Mouse (Mus musculus) lung, postnatal 0 days (tissue): ENCODE data around the gene Gpatch1. TPM values are rescaled to one million over a fixed set of nuclear protein-coding genes. Genes with fewer than 3 reads are reported as not detected.
A peak's percentile ranks its signal among the peaks of the same experiment; 100 is the strongest.

Experiments used
- ATAC-seq: fragments of 200-750 bp; cut with Nextera tagmentation; 2 replicates; pipeline ENCODE4 v1.8.0; 2017; ENCODE audit warnings: moderate library complexity
- DNase-seq: peaks from one replicate; pipeline ENCODE4 v3.0.0-alpha.2; 2016; ENCODE audit warnings: low spot score
- H3K27ac ChIP-seq: fragments of 300-500 bp; sonication (generic); 2 replicates; pipeline ENCODE4 v1.5.1; 2014; ENCODE audit warnings: antibody characterized with exemption, mild to moderate bottlenecking, low read length, mixed read lengths
- H3K27me3 ChIP-seq: fragments of 300-500 bp; sonication (generic); replicated peaks from 2 replicates; pipeline ENCODE4 v1.6.1; 2014; ENCODE audit warnings: low read length, mixed read lengths; ENCODE audit not compliant: insufficient read depth
- H3K36me3 ChIP-seq: fragments of 300-500 bp; sonication (generic); 2 replicates; pipeline ENCODE4 v1.6.1; 2014; ENCODE audit warnings: low read length, mixed read lengths; ENCODE audit not compliant: insufficient read depth
- H3K4me1 ChIP-seq: fragments of 300-500 bp; sonication (generic); 2 replicates; pipeline ENCODE4 v1.6.1; 2014; ENCODE audit warnings: antibody characterized with exemption, low read depth, low read length, mixed read lengths; ENCODE audit not compliant: insufficient read depth
- H3K4me2 ChIP-seq: fragments of 300-500 bp; sonication (generic); replicated peaks from 2 replicates; pipeline ENCODE4 v1.6.1; 2014; ENCODE audit warnings: low read depth, mild to moderate bottlenecking, low read length, moderate library complexity, mixed read lengths
- H3K4me3 ChIP-seq: fragments of 300-500 bp; sonication (generic); 2 replicates; pipeline ENCODE4 v1.5.1; 2014; ENCODE audit warnings: low read depth, low read length
- H3K9ac ChIP-seq: fragments of 300-500 bp; sonication (generic); replicated peaks from 2 replicates; pipeline ENCODE4 v1.6.1; 2014; ENCODE audit warnings: low read depth, mild to moderate bottlenecking
- H3K9me3 ChIP-seq: fragments of 300-500 bp; sonication (generic); 2 replicates; pipeline ENCODE4 v1.6.1; 2016; ENCODE audit warnings: low read length, mixed read lengths
- CTCF ChIP-seq: IDR thresholded peaks from 2 replicates; pipeline ENCODE4 v1.5.1; 2016; ENCODE audit warnings: antibody characterized with exemption, mild to moderate bottlenecking
- EP300 ChIP-seq: IDR thresholded peaks from 2 replicates; pipeline ENCODE4 v1.6.1; 2016; ENCODE audit warnings: antibody characterized with exemption, mild to moderate bottlenecking, control low read depth
- WGBS: fragments of 180-500 bp; shearing (Covaris S2); extraction: QIAGEN DNeasy Blood & Tissue Kit; methylation state at CpG from one replicate; pipeline ENCODE4 v1.1.7; 2014; 5-methylcytosine and 5-hydroxymethylcytosine counted together
- polyA plus RNA-seq: library from polyadenylated mRNA; unstranded; fragments of >200 nt; fragmentation: Nextera tagmentation; extraction: Ambion mirVana; gene quantifications from 2 replicates; pipeline ENCODE4 v1.2.1, GENCODE M21; 2015

Gpatch1 gene
- 12.9 and 13.6 TPM in 2 replicates for polyA plus RNA-seq

GRCm38 (mm10) chr7:35317729-35318609, at the start of gene Gpatch1:
Gpatch1 (minus strand) TSS chr7:35318440.
- no peaks in the 10 kb centered on the region for H3K9me3 ChIP-seq
- ATAC-seq (peak; percentile 89), DNase-seq (peak; percentile 90)
- H3K9ac ChIP-seq: peak within 1 kb of the TSS; percentile 79
- no peaks in the 10 kb centered on the region for H3K27me3 ChIP-seq
- peak within 1 kb of the TSS; percentile 76 for H3K4me2 ChIP-seq
- H3K4me3 ChIP-seq: peak within 1 kb of the TSS; percentile 85
- TF ChIP-seq CTCF: no peak; the same call in 1 of the 2 replicates
- TF ChIP-seq EP300: peak; percentile 46; the same call in 1 of the 2 replicates
- peaks cover 8% of the 10 kb centered on the region; the same call in 1 of the 2 replicates for H3K4me1 ChIP-seq
- H3K36me3 ChIP-seq: no peaks in the 10 kb centered on the region
- peak within 1 kb of the TSS; percentile 73 for H3K27ac ChIP-seq
- under 1% methylated on average over 39 of the region's 39 CpGs for WGBS

- peak; percentile 39; the same call in 1 of the 2 replicates for ATAC-seq
- Histone ChIP-seq H3K4me2 (no peak overlapping the region), H3K4me1 (peaks cover 3% of the 10 kb centered on the region; the same call in 1 of the 2 replicates), H3K9me3 (no peaks in the 10 kb centered on the region), H3K27ac (no peak overlapping the region), H3K9ac (no peak overlapping the region), H3K27me3 (no peaks in the 10 kb centered on the region), H3K4me3 (no peak overlapping the region), H3K36me3 (no peaks in the 10 kb centered on the region)
- DNase-seq: no peak
- WGBS: 61% methylated on average over 12 of the region's 12 CpGs
- TF ChIP-seq CTCF: no peak
- TF ChIP-seq EP300: no peak
Observed at GRCm38 (mm10) chr7:35365161-35365910, 47.1 kb upstream of the Gpatch1 start.

DNA sequence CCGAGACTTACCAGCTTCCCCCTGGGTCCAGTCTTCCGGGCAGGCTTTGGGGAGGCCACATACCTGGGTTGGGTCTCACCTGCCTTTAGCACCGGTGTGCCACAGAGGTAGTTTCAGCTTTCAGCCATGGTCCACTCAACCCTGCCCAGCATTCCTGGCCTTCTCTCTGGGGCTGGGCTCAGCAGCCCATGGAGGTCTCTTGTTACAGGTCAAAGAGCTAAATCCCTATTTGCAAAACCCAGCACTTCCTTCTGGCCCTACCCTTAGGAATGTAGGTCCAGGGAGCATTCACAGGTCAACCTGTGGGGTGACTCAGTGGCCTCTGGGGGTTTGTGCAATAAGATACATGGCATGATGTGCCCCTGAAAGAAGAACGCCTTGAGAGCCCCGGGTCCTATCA, 44.6 kb upstream of the Gpatch1 start:
- no peak overlapping the region for H3K9ac ChIP-seq
- no peak overlapping the region for H3K4me3 ChIP-seq
- peaks cover 3% of the 10 kb centered on the region; the same call in 1 of the 2 replicates for H3K4me1 ChIP-seq
- no peaks in the 10 kb centered on the region for H3K36me3 ChIP-seq
- WGBS: 48% methylated on average over 5 of the region's 5 CpGs
- no peaks in the 10 kb centered on the region for H3K9me3 ChIP-seq
- TF ChIP-seq CTCF (no peak), EP300 (no peak)
- DNase-seq (no peak), ATAC-seq (peak; percentile 69)
- no peaks in the 10 kb centered on the region for H3K27me3 ChIP-seq
- H3K27ac ChIP-seq: no peak overlapping the region
- no peak overlapping the region for H3K4me2 ChIP-seq

DNA sequence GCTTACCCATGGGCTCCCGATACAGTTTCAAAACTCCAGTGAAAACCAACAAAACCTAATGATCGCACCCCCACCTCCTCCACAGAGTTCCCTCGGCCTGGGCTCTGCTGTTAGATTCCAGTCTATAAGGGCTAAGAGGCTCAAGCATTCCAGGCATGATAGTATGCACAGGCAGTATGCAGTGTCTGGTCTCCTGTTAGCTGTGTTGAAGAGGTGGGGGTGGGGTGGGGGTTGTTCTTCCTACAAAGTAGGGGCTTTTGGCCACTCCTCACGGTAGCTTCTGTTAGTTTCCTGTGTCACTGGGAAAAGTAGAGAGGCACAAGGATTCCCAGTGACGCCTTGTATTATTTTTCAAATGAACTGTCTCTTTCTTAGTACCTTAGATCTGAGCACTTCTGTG, 44.0 kb upstream of the Gpatch1 start:
- DNase-seq (no peak), ATAC-seq (peak; percentile 35; the same call in 1 of the 2 replicates)
- no peaks in the 10 kb centered on the region for H3K9me3 ChIP-seq
- H3K4me3 ChIP-seq: no peak overlapping the region
- H3K4me1 ChIP-seq: peaks cover 3% of the 10 kb centered on the region; the same call in 1 of the 2 replicates
- no peak overlapping the region for H3K27ac ChIP-seq
- no peak overlapping the region for H3K4me2 ChIP-seq
- WGBS: 53% methylated on average over 5 of the region's 5 CpGs
- TF ChIP-seq CTCF (no peak), EP300 (no peak)
- no peaks in the 10 kb centered on the region for H3K27me3 ChIP-seq
- no peak overlapping the region for H3K9ac ChIP-seq
- no peaks in the 10 kb centered on the region for H3K36me3 ChIP-seq

DNA sequence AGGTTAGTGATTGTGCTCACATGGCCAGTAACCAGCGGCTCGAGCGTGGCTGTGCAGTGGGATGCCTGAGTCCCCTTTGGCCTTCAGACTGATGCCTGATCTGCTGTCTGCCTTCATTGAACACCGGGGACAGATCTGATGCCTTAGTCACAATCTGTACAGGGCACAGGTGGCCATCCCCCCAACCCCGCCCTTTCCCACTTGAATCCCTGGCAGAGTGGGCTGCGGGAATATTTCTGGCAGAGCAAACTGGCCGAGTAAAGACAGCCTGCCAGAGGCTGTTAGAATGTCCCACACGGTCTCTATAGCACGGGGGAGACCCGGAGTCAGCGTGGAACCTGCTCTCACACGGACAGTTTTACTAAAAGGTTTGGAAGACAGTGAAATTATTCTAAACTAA, 39.4 kb upstream of the Gpatch1 start:
- DNase-seq (no peak), ATAC-seq (no peak)
- Histone ChIP-seq H3K4me1 (peaks cover 3% of the 10 kb centered on the region; the same call in 1 of the 2 replicates), H3K9ac (no peak overlapping the region), H3K36me3 (no peaks in the 10 kb centered on the region), H3K4me2 (no peak overlapping the region), H3K27me3 (no peaks in the 10 kb centered on the region), H3K27ac (no peak overlapping the region), H3K9me3 (no peaks in the 10 kb centered on the region), H3K4me3 (no peak overlapping the region)
- WGBS: 65% methylated on average over 12 of the region's 12 CpGs
- no peak for TF ChIP-seq EP300
- TF ChIP-seq CTCF: no peak

DNA sequence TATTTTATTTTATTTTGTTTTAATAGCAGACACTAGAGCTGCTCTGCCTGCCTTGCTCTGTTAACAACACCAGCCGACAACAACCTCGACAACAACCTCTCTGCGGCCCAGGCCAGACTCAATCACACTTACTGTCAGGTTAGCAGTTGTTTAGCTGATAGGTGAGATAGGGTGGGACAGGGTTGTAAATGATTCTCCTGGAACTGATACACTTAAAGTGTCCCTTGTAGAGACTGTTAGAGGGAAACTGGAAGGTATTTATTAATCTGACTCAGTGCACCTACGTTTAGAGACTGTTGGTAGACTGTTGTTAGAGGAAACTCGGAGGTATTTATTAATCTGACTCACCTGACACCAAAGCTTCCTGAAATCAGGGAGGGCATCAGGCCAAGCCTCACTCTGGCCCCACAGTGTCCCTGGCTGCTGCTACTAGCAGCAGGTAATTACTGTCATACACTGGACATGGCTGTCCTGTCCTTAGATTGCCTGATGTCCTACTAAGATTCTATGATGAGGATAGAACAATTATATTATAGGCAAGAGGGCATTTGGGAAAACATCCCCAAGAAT, 37.1 kb upstream of the Gpatch1 start:
- no peaks in the 10 kb centered on the region for H3K27me3 ChIP-seq
- ATAC-seq: no peak
- H3K27ac ChIP-seq: no peak overlapping the region
- no peaks in the 10 kb centered on the region for H3K36me3 ChIP-seq
- no peak overlapping the region for H3K4me2 ChIP-seq
- no peak overlapping the region for H3K9ac ChIP-seq
- no peaks in the 10 kb centered on the region for H3K9me3 ChIP-seq
- 38% methylated on average over 5 of the region's 5 CpGs for WGBS
- DNase-seq: no peak
- TF ChIP-seq EP300 (no peak), CTCF (no peak)
- H3K4me3 ChIP-seq: no peak overlapping the region
- H3K4me1 ChIP-seq: no peaks in the 10 kb centered on the region
